Mouse (Mus musculus) bone marrow, adult 2 months (tissue): ENCODE measurements around the gene Rnf4.

ENCODE experiments used
- CTCF ChIP-seq: fragments of 200-500 bp; IDR thresholded peaks from 2 replicates; pipeline ENCODE4 v1.5.1; 2011; ENCODE audit warnings: low read length, control low read depth; ENCODE audit not compliant: control insufficient read depth, insufficient read depth
- POLR2A ChIP-seq: fragments of 200-500 bp; IDR thresholded peaks from 2 replicates; pipeline ENCODE4 v1.6.1; 2011; ENCODE audit warnings: low read depth, mild to moderate bottlenecking, control low read depth, low read length, borderline replicate concordance; ENCODE audit not compliant: control insufficient read depth

- TF ChIP-seq CTCF: no peak
- TF ChIP-seq POLR2A: no peak
Observed at GRCm38 (mm10) chr5:34372541-34372940, 36.5 kb downstream of the Rnf4 start.
